Mouse (Mus musculus) cerebellum, adult 9-10 months (tissue): ENCODE measurements at regions not wholly inside any gene's neighbourhood (a gene's known extent, or its start where the extent isn't known, plus 50 kb on each side); places are given as distances from the start of the nearest gene placed in this dataset.

Source experiments
- DNase-seq: peaks from one replicate; pipeline ENCODE4 v3.0.0; 2022

GRCm38 (mm10) chr4:101340741-101341140, 75.7 kb upstream of the Jak1 start:
- DNase-seq = no peak

- DNase-seq = no peak
Measured at GRCm38 (mm10) chr4:101338211-101338610, 73.1 kb upstream of the Jak1 start.

- DNase-seq = no peak
Measured at GRCm38 (mm10) chr4:101336811-101337210, 71.7 kb upstream of the Jak1 start.

GRCm38 (mm10) chr4:101336371-101336770, 71.3 kb upstream of the Jak1 start:
- no peak for DNase-seq

- DNase-seq = no peak
Measured at GRCm38 (mm10) chr4:101333868-101334267, 68.8 kb upstream of the Jak1 start.

GRCm38 (mm10) chr4:101333036-101333435, 68.0 kb upstream of the Jak1 start:
- DNase-seq = no peak

- no peak for DNase-seq
Measured at GRCm38 (mm10) chr4:101331231-101331630, 66.1 kb upstream of the Jak1 start.

GRCm38 (mm10) chr4:101329060-101329459, 64.0 kb upstream of the Jak1 start:
- DNase-seq = no peak

- DNase-seq = no peak
Measured at GRCm38 (mm10) chr4:101326067-101326466, 61.0 kb upstream of the Jak1 start.

- DNase-seq = no peak
Measured at GRCm38 (mm10) chr4:101321731-101322130, 56.6 kb upstream of the Jak1 start.

- no peak for DNase-seq
Measured at GRCm38 (mm10) chr4:101320587-101320986, 55.5 kb upstream of the Jak1 start.

GRCm38 (mm10) chr4:101319681-101320220, 54.7 kb upstream of the Jak1 start:
- DNase-seq = no peak

GRCm38 (mm10) chr4:101318836-101319235, 53.8 kb upstream of the Jak1 start:
- no peak for DNase-seq

- no peak for DNase-seq
Measured at GRCm38 (mm10) chr4:101316061-101316460, 51.0 kb upstream of the Jak1 start.
